Mouse (Mus musculus): ENCODE results near the gene Atg10.
"Not testable (repeated sequence)": the region's sequence is repeated elsewhere in the genome, so short reads cannot be mapped to it uniquely, and the experiment has no call there.

DNA sequence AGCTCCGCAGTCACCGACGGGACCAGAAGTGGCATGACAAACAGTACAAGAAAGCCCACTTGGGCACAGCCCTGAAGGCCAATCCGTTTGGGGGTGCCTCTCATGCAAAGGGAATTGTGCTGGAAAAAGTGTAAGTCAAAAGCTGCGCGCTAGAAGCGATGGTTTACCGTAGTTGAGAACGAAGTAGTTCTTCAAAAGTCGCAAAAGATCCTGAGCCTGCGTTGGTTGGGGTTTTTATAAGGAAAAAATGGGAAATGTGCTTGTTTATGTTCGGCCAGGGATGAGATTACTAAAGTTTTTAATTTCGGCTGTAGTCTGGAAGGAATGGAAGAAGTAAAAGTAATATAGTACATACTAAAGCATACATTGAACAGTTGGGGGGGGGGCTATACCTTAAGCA is 300.2 kb downstream of the Atg10 start:
- TF ChIP-seq CTCF (IDR thresholded peaks at IDR 0.05; ENCODE audit: borderline replicate concordance, insufficient read depth, low read length); POLR2A (IDR thresholded peaks at IDR 0.05; ENCODE audit: low read depth, low read length): not testable (repeated sequence)
